Mouse (Mus musculus): Measurements from ENCODE around the gene Gch1. TPM values are rescaled to one million over a fixed set of nuclear protein-coding genes. Genes with fewer than 3 reads are reported as not detected.

The Gch1 gene
- total and polyA plus RNA-seq, 2 experiments from 2014 or later: 5.6 to 10.2 TPM

DNA sequence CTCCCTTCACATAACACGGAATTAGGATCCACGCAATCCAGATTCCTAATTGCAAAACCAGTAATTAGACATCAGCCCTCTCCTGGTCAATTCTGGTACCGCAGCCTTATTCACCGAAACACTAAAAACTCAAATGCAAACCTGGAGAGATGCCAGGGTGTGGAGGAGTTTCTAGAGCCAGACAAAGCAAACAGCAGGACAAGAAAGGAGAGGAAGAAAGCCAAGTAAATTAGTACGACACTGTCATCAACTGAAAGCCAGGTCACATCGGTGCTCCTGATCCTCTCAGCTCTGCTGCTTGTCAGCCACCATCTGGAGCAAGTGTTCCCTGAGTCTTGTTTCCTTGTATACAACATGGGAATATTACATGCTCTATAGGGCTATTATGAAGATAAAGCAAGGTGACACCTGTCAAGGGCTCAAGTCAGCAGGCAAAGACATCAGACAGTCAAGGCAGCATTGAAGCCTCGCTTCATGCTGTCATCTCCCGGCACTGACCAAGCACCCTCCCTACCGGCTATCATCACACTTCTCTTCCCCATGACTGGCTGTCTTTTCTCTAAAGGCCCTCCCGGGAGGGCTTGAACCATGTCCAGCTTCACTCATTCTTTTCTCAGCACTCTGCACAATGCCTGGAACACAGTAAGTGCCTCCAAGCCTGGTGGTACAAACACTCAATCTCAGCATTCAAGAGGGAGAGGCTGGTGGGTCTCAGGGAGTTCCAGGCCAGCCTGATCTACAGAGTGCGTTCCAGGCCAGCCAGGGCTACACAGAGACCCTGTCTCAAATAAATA is 7.5 kb downstream of the Gch1 start:
- TF ChIP-seq CTCF (IDR thresholded peaks at IDR 0.05; ENCODE audit: low read depth) (peak; percentile 47), EP300 (IDR thresholded peaks at IDR 0.05; ENCODE audit: low read depth) (no peak)
- H3K27me3 ChIP-seq (ENCODE audit: control insufficient read depth, insufficient read depth, low read length): no peaks in the 10 kb centered on the region
- H3K4me3 ChIP-seq (ENCODE audit: low read depth, low read length): no peak overlapping the region
- WGBS: 36% methylated on average over 11 of the region's 11 CpGs
- no peaks in the 10 kb centered on the region for H3K9me3 ChIP-seq (replicated peaks; ENCODE audit: control insufficient read depth, low read length)
- no peak overlapping the region for H3K4me2 ChIP-seq (ENCODE audit: low read depth, low read length)
- H3K36me3 ChIP-seq (replicated peaks; ENCODE audit: control insufficient read depth, insufficient read depth, low read length): no peaks in the 10 kb centered on the region
- H3K9ac ChIP-seq (replicated peaks; ENCODE audit: low read depth, low read length): no peak overlapping the region
- peak; percentile 44 for ATAC-seq (ENCODE audit: insufficient read depth, low read depth)
- peaks cover 15% of the 10 kb centered on the region for H3K4me1 ChIP-seq (ENCODE audit: control insufficient read depth, insufficient read depth)
- peak; percentile 53 for DNase-seq (ENCODE audit: low spot score)
- H3K27ac ChIP-seq (ENCODE audit: low read depth): no peak overlapping the region

DNA sequence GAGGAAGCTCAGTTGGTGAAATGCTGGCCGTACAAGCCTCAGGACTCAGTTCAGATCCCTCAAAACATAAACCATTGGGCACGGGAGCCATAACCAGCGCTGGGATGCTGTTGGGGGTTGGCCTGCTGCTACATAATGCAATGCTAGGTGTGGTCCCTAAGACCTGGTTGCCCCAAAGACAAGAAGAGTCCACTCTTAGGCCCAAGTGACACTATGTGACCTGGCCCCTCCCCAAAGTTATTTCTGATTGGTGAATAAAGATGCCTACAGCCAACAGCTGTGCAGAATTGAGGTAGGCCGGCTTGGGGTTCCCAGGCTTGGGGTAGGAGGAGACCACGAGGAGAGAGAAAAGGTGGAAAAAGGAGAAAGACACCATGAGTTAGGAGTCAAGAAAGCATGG is 10.4 kb downstream of the Gch1 start:
- 91% methylated on average over 5 of the region's 5 CpGs for WGBS
- TF ChIP-seq EP300 (IDR thresholded peaks at IDR 0.05; ENCODE audit: low read depth): no peak
- no peak for TF ChIP-seq CTCF (IDR thresholded peaks at IDR 0.05; ENCODE audit: low read depth)
- Histone ChIP-seq H3K9me3 (replicated peaks; ENCODE audit: control insufficient read depth, low read length) (no peaks in the 10 kb centered on the region), H3K4me1 (ENCODE audit: control insufficient read depth, insufficient read depth) (peaks cover 15% of the 10 kb centered on the region), H3K4me3 (ENCODE audit: low read depth, low read length) (no peak overlapping the region), H3K9ac (replicated peaks; ENCODE audit: low read depth, low read length) (no peak overlapping the region), H3K36me3 (replicated peaks; ENCODE audit: control insufficient read depth, insufficient read depth, low read length) (no peaks in the 10 kb centered on the region), H3K27ac (ENCODE audit: low read depth) (no peak overlapping the region), H3K4me2 (ENCODE audit: low read depth, low read length) (no peak overlapping the region), H3K27me3 (ENCODE audit: control insufficient read depth, insufficient read depth, low read length) (no peaks in the 10 kb centered on the region)
- ATAC-seq (ENCODE audit: insufficient read depth, low read depth) (no peak), DNase-seq (ENCODE audit: low spot score) (no peak)

DNA sequence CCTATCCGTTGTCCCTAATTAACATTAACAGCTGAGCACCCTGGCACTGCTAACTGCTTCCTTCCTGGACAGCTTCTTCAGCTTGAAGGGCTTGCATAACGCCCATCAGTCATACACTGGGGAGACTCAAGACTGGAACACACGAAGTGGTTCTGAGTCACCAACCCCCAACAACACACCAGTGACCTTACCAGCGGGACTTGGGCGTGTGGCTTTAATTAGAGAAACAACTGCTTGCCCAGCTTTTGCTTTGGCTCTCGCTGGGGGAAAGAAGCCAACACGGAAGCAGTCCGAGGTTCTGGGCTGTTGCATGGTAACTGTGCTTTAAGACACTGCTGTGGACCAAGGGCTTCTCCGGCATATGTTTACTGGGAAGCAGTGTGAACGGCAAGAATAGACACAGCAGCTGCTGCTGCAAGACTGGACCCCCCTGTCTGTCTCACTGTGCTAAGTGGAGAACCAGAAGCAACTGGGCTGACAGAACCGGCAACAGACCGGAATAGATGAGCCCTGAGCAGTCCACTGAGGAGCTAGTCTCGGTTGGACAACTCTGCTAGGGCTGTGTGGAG is 11.3 kb downstream of the Gch1 start:
- H3K27ac ChIP-seq (ENCODE audit: low read depth): 0 out of 2 replicates have a peak overlapping the region, but pooled peaks have one; percentile 47
- no peak overlapping the region for H3K9ac ChIP-seq (replicated peaks; ENCODE audit: low read depth, low read length)
- DNase-seq (ENCODE audit: low spot score): peak; percentile 47
- H3K4me2 ChIP-seq (ENCODE audit: low read depth, low read length): peak overlapping the region; percentile 32; the same call in 1 of the 2 replicates
- no peaks in the 10 kb centered on the region for H3K27me3 ChIP-seq (ENCODE audit: control insufficient read depth, insufficient read depth, low read length)
- no peaks in the 10 kb centered on the region for H3K9me3 ChIP-seq (replicated peaks; ENCODE audit: control insufficient read depth, low read length)
- H3K36me3 ChIP-seq (replicated peaks; ENCODE audit: control insufficient read depth, insufficient read depth, low read length): no peaks in the 10 kb centered on the region
- H3K4me1 ChIP-seq (ENCODE audit: control insufficient read depth, insufficient read depth): peaks cover 15% of the 10 kb centered on the region
- peak; percentile 49; the same call in 1 of the 2 replicates for ATAC-seq (ENCODE audit: insufficient read depth, low read depth)
- 37% methylated on average over 13 of the region's 13 CpGs for WGBS
- no peak overlapping the region for H3K4me3 ChIP-seq (ENCODE audit: low read depth, low read length)
- TF ChIP-seq CTCF (IDR thresholded peaks at IDR 0.05; ENCODE audit: low read depth) (no peak), EP300 (IDR thresholded peaks at IDR 0.05; ENCODE audit: low read depth) (no peak)

DNA sequence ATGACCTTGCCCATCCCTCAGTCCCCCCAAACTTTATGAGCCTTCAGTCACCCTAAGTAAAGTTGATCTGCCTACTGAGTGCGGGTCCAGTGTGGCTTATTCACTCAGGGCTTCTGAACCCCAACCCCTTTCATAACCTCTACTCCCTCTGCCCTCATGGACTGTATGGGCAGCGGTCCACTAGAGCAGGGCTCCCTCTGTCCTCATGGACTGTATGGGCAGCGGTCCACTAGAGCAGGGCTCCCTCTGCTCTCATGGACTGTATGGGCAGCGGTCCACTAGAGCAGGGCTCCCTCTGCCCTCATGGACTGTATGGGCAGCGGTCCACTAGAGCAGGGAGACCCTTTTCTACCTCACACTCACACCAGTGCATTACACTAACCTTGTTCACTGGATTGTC is 13.0 kb downstream of the Gch1 start:
- ATAC-seq (ENCODE audit: insufficient read depth, low read depth) (no peak), DNase-seq (ENCODE audit: low spot score) (no peak)
- Histone ChIP-seq H3K36me3 (replicated peaks; ENCODE audit: control insufficient read depth, insufficient read depth, low read length) (no peaks in the 10 kb centered on the region), H3K27me3 (ENCODE audit: control insufficient read depth, insufficient read depth, low read length) (no peaks in the 10 kb centered on the region), H3K9me3 (replicated peaks; ENCODE audit: control insufficient read depth, low read length) (no peaks in the 10 kb centered on the region), H3K4me1 (ENCODE audit: control insufficient read depth, insufficient read depth) (peaks cover 5% of the 10 kb centered on the region; the same call in 1 of the 2 replicates), H3K4me2 (ENCODE audit: low read depth, low read length) (no peak overlapping the region), H3K9ac (replicated peaks; ENCODE audit: low read depth, low read length) (no peak overlapping the region), H3K27ac (ENCODE audit: low read depth) (no peak overlapping the region), H3K4me3 (ENCODE audit: low read depth, low read length) (no peak overlapping the region)
- TF ChIP-seq CTCF (IDR thresholded peaks at IDR 0.05; ENCODE audit: low read depth) (no peak), EP300 (IDR thresholded peaks at IDR 0.05; ENCODE audit: low read depth) (no peak)
- WGBS: 91% methylated on average over 5 of the region's 5 CpGs

DNA sequence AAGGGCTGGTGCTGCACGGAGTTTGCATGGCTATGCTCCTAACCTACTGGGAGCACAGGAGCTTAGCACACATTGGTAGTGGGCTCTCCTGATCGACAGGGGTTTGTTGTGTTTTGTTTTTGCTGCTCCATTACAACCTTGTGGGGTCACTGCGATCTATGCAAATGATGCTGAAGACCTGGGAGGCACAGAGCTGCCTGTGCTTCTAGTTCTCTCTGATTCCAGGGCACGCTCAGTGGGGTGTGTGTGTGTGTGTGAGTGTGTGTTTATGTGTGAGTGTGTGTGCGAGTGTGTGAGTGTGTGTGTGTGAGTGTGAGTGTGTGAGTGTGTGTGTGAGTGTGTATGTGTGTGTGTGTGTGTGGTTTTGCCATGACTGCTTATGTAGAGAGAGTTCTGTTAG is 14.1 kb downstream of the Gch1 start:
- Histone ChIP-seq H3K9ac (replicated peaks; ENCODE audit: low read depth, low read length) (no peak overlapping the region), H3K36me3 (replicated peaks; ENCODE audit: control insufficient read depth, insufficient read depth, low read length) (no peaks in the 10 kb centered on the region)

More for the DNA sequence above, 14.1 kb downstream of the Gch1 start:
- no peaks in the 10 kb centered on the region for H3K9me3 ChIP-seq (replicated peaks; ENCODE audit: control insufficient read depth, low read length)
- no peaks in the 10 kb centered on the region for H3K27me3 ChIP-seq (ENCODE audit: control insufficient read depth, insufficient read depth, low read length)
- H3K4me1 ChIP-seq (ENCODE audit: control insufficient read depth, insufficient read depth): peaks cover 10% of the 10 kb centered on the region
- H3K4me3 ChIP-seq (ENCODE audit: low read depth, low read length): no peak overlapping the region
- H3K4me2 ChIP-seq (ENCODE audit: low read depth, low read length): no peak overlapping the region
- ATAC-seq (ENCODE audit: insufficient read depth, low read depth) (no peak), DNase-seq (ENCODE audit: low spot score) (no peak)
- 69% methylated on average over 5 of the region's 5 CpGs for WGBS
- TF ChIP-seq CTCF (IDR thresholded peaks at IDR 0.05; ENCODE audit: low read depth) (no peak), EP300 (IDR thresholded peaks at IDR 0.05; ENCODE audit: low read depth) (no peak)
- H3K27ac ChIP-seq (ENCODE audit: low read depth): no peak overlapping the region
